Mouse (Mus musculus): Measurements from ENCODE around the gene Frmd4a. TPM values are rescaled to one million over a fixed set of nuclear protein-coding genes. Genes with fewer than 3 reads are reported as not detected.

Frmd4a gene
- polyA plus RNA-seq (2017; shearing (Covaris generic)): 0.70 TPM

DNA sequence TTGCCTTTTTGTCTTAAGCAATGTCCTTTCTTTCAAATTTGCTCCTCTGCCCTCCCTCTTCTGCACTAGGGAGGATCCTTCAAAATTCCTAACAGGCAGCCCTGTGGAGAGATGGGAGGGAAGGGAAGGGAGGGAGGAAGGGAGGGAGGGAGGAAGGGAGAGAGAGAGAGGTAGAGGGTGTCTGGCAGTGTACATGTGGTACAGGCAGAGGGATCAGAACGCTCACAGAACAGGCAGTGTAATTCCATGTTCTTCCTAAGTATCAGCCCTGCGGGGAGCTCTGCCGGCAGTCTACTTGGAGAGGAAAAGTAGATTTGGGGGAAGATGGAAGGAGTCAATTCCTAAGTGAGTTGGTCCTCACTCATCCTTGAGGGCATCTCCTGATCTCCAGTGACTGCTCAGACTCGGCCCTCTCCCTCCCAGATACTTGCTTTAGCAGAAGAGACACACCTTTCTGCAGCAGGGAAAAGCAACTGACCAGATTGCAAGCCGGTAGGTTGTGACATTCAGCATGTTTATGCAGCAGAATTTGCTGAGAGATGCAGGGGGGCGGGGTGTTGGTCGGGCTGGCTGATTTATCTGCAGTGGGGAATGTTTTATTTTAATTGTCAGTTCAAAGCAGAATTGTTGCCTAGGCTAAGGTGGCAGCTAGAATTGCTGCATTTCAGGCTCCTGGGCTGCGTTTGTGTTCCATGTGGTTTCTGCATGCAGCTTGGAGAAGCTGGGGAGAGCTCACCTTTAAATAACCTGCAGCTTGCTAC is at the start of gene Frmd4a:
TSS of gene Frmd4a (plus strand) at position 190 of the 761 bp plus-strand sequence.

DNA sequence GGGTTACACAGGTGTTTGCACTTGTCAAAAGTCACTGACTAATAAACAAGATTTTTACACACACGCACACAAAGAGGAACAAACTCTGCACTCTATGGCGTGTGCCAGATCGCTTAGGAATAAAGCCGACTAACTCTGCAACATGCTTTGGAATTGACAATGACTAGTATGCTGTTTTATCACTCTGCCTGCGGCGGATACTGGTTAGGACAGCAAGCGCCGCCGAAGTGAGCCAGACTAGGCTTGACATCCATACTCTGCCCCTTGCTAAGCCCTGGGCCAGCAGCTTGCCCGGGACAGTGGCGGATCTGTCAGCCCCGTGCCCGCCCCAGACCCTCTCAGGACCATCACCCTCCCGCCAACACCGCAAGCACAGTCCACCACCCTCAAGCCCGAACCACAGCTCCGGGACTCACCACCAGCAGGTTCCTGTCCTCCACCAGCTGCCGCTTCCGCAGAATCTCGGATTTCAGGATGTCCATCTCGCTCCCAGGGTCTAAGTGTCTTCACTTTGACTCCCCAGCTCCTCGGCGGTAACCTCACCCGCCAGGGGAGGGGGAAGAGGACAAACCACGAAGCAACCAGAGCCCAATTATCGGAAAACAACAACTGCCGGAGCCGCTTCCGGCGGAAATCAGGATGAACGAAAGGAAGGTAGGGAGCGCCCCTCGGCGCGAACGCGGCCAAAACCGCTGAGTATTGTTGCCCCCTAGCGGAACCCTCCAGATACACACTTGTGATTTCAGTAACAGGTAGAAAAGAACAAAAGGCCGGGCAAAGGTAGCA is 634.2 kb downstream of the Frmd4a start, which contains the start of gene Prpf18:
TSS of gene Prpf18 (minus strand) at position 614 of the 786 bp plus-strand sequence.

All from activated CD4-positive, CD25-positive, alpha-beta regulatory T cell, adult 9 weeks (primary cell).